Mouse (Mus musculus) spleen, adult 12 weeks (tissue): ENCODE data around the gene Gm8267.
"Not testable (repeated sequence)": the region's sequence is repeated elsewhere in the genome, so short reads cannot be mapped to it uniquely, and the experiment has no call there.

ENCODE experiments used
- DNase-seq: peaks from one replicate; pipeline ENCODE4 v3.0.0; 2022; ENCODE audit warnings: low spot score

Gene Gm8267

GRCm38 (mm10) chr14:44750240-44750639 is at the start of gene Gm8267:
Gene Gm8267, minus strand, starts transcription at chr14:44750340.
- no peak for DNase-seq

GRCm38 (mm10) chr14:44789537-44790382 is 39.6 kb upstream of the Gm8267 start:
- DNase-seq = not testable (repeated sequence)

DNA sequence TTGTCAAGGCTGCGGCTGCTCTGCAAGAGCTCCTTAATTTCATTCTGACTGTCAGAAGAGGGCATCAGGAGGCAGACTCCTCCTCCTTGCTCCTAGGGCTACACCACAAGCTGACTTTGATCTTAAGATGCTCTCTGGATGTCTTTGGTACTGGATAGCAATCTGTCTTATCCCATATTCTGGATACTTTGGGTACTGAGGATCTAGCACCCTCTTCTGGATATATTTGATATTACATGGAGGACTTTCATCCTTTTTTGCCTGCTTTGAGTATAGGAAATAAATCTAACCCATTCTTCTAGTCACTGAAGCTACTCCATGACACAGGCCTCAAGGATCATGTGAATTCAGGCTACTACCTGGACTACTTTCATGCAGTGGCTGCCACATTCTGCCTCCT is 7.4 kb downstream of the Gm8267 start:
- not testable (repeated sequence) for DNase-seq

- DNase-seq = not testable (repeated sequence)
Observed at GRCm38 (mm10) chr14:44730711-44731110, 19.4 kb downstream of the Gm8267 start.

DNA sequence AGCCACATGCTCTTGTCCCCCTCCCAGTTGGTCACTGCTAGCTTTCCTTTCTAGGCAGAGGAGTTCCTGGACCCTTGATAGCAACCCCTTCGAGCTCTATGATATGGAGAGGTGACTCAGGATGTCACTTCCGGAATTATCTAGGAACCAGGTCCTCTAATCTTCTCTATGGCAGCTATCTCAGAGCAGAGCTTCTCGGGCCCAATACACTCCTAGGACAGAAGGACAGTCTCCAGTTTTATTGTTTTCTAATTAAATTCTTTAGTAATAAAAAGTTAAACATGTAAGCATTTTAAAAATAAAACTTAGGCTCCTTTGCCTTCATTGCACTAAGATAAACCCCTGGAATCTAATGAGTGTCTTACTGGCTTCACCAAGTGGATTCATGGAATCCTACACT is 43.8 kb downstream of the Gm8267 start, which contains the start of gene Gm8257:
Gene Gm8257, minus strand, starts transcription at position 101 of the 400 bp plus-strand sequence.
- DNase-seq = not testable (repeated sequence)
